Mouse (Mus musculus) megakaryocyte, adult 5-6 weeks (primary cell): ENCODE measurements around the gene Vmn1r142. TPM values are rescaled to one million over a fixed set of nuclear protein-coding genes. Genes with fewer than 3 reads are reported as not detected.
"Not testable (repeated sequence)": the region's sequence is repeated elsewhere in the genome, so short reads cannot be mapped to it uniquely, and the experiment has no call there.

Experiments used
- ATAC-seq: 2 replicates; pipeline ENCODE4 v1.8.0; 2016; ENCODE audit warnings: mild to moderate bottlenecking, inconsistent platforms; ENCODE audit not compliant: poor library complexity, severe bottlenecking
- total RNA-seq, 2 experiments: library from RNA; stranded (forward) in 1 of 2; stranded (reverse) in 1 of 2; fragments of 153-499, 151-499 nt in 1 of 2; fragments of 221-1000, 200-1000 nt in 1 of 2; gene quantifications; 2 replicates each; pipeline versions ENCODE4 v1.2.3 to v1.2.4; 2015 to 2017

The Vmn1r142 gene
- total RNA-seq (2015) (not detected in 2 replicates), total RNA-seq (2017) (not detected in 2 replicates)

GRCm38 (mm10) chr7:22163935-22164334 is at the start of gene Vmn1r142:
Gene Vmn1r142, minus strand, starts transcription at chr7:22164035.
- not testable (repeated sequence) for ATAC-seq

- not testable (repeated sequence) for ATAC-seq
Measured at GRCm38 (mm10) chr7:22201164-22201563, 37.3 kb upstream of the Vmn1r142 start, which contains the start of gene Gm8653. Gene Gm8653, minus strand, starts transcription at chr7:22201264.

DNA sequence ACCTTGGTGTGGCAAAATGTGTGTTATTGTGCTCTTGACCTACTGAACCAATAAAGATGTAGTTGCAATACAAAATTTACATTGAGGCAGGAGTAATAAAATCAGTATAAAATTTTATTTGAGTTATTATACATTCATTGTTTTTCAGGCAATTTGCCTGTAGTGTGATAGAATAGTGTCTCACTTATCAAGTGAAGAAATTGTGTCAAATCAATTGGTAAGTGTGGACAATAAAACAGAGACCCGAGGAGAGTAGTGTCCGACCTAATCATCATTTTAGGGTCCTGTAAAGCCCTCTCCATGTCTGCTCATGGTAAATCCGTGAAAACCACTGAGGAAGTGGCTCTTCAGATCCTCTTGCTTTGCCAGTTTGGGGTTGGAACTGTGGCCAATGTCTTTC is 25.2 kb upstream of the Vmn1r142 start, which contains the start of gene Vmn1r143:
Gene Vmn1r143, plus strand, starts transcription at position 301 of the 400 bp plus-strand sequence.
- not testable (repeated sequence) for ATAC-seq

DNA sequence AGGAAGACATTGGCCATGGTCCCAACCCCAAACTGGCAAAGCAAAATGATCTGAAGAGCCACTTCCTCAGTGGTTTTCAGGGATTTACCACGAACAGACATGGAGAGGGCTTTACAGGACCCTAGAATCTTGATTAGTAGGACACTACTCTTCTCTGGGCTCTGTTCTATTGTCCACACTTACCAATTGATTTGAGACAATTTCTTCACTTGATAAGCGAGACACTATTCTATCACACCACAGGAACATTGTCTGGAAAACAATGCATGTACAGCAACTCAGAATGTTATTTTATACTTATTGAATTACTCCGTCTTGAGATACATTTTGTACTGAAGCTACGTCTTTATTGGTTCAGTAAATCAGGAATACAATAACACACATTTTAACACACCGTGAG is 29.2 kb downstream of the Vmn1r142 start, which contains the start of gene Gm10666:
Gene Gm10666, minus strand, starts transcription at position 101 of the 400 bp plus-strand sequence.
- not testable (repeated sequence) for ATAC-seq

DNA sequence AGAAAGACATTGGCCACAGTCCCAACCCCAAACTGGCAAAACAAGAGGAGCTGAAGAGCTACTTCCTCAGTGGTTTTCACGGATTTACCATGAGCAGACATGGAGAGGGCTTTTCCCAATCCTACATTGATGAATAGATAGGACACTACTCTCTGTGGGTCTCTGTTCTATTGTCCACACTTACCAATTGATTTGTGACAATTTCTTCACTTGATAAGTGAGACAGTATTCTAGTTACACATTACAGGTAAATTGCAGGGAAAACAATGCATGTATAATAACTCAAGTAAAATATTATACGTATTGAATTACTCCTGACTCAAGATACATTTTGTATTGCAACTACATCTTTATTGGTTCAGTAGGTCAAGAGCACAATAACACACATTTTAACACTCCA is 45.7 kb downstream of the Vmn1r142 start, which contains the start of gene Gm16451:
Gene Gm16451, minus strand, starts transcription at position 101 of the 400 bp plus-strand sequence.
- not testable (repeated sequence) for ATAC-seq

Other genes with a start within 250 kb of the Vmn1r142 start
- not detected in 2 replicates for gene Gm5891, start 242.7 kb downstream of the Vmn1r142 start, total RNA-seq (2015)
- gene Gm5891, start 242.7 kb downstream of the Vmn1r142 start, total RNA-seq (2017), result not detected in 2 replicates
- not detected in 2 replicates for gene Vmn1r137, start 169.4 kb downstream of the Vmn1r142 start, total RNA-seq (2015)
- gene Vmn1r137, start 169.4 kb downstream of the Vmn1r142 start, total RNA-seq (2017), result not detected in 2 replicates
- gene Vmn1r138, start 135.1 kb downstream of the Vmn1r142 start, total RNA-seq (2015), result not detected in 2 replicates
- gene Vmn1r138, start 135.1 kb downstream of the Vmn1r142 start, total RNA-seq (2017), result not detected in 2 replicates
- gene Gm6176, start 107.7 kb downstream of the Vmn1r142 start, total RNA-seq (2015), result not detected in 2 replicates
- not detected in 2 replicates for gene Gm6176, start 107.7 kb downstream of the Vmn1r142 start, total RNA-seq (2017)
- not detected in 2 replicates for gene Vmn1r139, start 95.0 kb downstream of the Vmn1r142 start, total RNA-seq (2015)
- not detected in 2 replicates for gene Vmn1r139, start 95.0 kb downstream of the Vmn1r142 start, total RNA-seq (2017)
- not detected in 2 replicates for gene Gm16451, start 45.8 kb downstream of the Vmn1r142 start, total RNA-seq (2015)
- not detected in 2 replicates for gene Gm16451, start 45.8 kb downstream of the Vmn1r142 start, total RNA-seq (2017)
- not detected in 2 replicates for gene Gm10666, start 29.3 kb downstream of the Vmn1r142 start, total RNA-seq (2015)
- gene Gm10666, start 29.3 kb downstream of the Vmn1r142 start, total RNA-seq (2017), result not detected in 2 replicates
- gene Vmn1r143, start 25.3 kb upstream of the Vmn1r142 start, total RNA-seq (2015), result not detected in 2 replicates
- not detected in 2 replicates for gene Vmn1r143, start 25.3 kb upstream of the Vmn1r142 start, total RNA-seq (2017)
- not detected in 2 replicates for gene Gm8653, start 37.2 kb upstream of the Vmn1r142 start, total RNA-seq (2015)
- not detected in 2 replicates for gene Gm8653, start 37.2 kb upstream of the Vmn1r142 start, total RNA-seq (2017)
- gene Gm8453, start 65.4 kb upstream of the Vmn1r142 start, total RNA-seq (2015), result not detected in 2 replicates
- not detected in 2 replicates for gene Gm8453, start 65.4 kb upstream of the Vmn1r142 start, total RNA-seq (2017)
- gene Gm4187, start 165.7 kb upstream of the Vmn1r142 start, total RNA-seq (2015), result not detected in 2 replicates
- gene Gm4187, start 165.7 kb upstream of the Vmn1r142 start, total RNA-seq (2017), result not detected in 2 replicates
- not detected in 2 replicates for gene Gm8660, start 207.0 kb upstream of the Vmn1r142 start, total RNA-seq (2015)
- not detected in 2 replicates for gene Gm8660, start 207.0 kb upstream of the Vmn1r142 start, total RNA-seq (2017)
- gene Vmn1r148, start 249.5 kb upstream of the Vmn1r142 start, total RNA-seq (2015), result not detected in 2 replicates
- gene Vmn1r148, start 249.5 kb upstream of the Vmn1r142 start, total RNA-seq (2017), result not detected in 2 replicates